Mouse (Mus musculus) kidney, postnatal 4 days (tissue): ENCODE results near the gene Mrpl36.

Experiments
- DNase-seq, 2 experiments: peaks; one replicate each; pipeline ENCODE4 v3.0.0; 2021; ENCODE audit warnings: mixed read lengths in 2 of 2

Gene Mrpl36

DNA sequence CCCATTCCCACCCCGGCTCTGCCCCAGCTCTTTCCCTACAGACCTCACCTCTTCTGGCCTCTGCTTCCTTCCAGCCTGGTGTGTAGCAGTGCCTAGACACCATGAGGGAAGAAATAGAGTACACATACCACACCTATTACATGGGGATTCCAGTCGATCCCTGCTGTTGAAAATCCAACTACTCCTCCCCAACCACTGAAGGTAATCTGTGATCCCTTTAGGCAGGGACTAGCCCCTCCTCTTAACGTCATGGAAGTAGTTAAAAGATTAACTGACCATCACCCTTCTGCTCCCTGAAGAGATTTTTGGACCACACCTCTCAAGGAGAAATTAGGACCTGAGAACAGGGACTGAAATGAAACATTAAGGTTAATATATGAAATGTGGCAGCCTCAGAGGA is 18.9 kb downstream of the Mrpl36 start:
- DNase-seq = no peak

- no peak for DNase-seq
Observed at GRCm38 (mm10) chr13:73347922-73348650, 19.8 kb downstream of the Mrpl36 start.

DNA sequence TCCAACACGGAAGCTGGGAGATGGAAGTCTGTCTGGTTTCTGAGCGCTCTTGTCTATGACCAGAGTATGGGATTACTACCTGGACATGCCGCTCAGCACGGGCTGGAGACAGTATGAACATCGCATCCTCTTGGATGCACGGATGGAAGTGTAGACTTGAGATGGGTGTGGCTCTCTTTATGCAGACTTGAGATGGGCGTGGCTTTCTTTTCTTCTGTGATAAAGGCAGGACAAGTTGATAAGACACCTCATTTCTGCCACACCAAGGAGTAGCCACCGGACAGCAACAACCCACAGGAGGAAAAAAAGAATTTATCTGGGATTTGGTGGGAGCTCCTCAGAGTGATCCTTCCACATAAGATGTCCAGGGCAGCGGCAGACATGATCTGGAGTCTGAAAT is 22.4 kb downstream of the Mrpl36 start:
- DNase-seq = no peak

DNA sequence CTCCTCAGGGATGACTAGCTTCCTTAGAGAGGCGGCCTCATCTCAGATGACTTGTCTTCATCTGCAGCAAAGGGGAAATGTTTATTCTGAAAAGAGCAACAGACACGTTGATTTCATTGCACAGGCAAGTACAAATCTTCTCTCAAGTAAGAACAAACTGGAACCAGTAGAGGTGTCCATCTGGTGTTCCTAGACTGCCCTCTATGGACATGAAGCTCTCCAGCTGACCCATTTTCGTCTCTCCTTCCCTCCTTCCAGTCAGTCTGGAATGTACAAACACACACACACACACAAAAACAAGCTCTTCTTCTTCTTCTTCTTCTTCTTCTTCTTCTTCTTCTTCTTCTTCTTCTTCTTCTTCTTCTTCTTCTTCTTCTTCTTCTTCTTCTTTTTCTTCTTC is 23.6 kb downstream of the Mrpl36 start:
- no peak for DNase-seq

DNA sequence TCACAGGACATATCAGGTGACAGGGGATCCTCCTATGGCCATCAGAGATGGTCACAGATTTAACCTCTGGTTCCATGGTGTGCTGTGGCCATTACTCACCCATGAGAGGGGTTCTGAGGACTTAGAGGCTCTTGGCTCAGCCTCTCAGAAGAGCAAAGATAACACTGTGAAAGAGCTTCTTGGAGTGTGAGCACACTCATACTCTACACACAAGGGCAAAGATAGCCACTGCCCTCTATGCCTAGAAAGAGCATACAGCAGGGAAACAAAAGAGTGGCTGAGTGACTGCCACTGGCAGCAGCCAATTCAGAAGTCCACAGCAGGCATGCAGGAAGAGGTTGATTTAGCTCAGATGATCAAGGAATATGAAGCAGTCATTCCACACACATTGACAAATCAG is 24.2 kb downstream of the Mrpl36 start:
- DNase-seq = no peak

- no peak for DNase-seq
Observed at GRCm38 (mm10) chr13:73357106-73357505, 28.8 kb downstream of the Mrpl36 start.

GRCm38 (mm10) chr13:73373367-73373766 is 45.1 kb downstream of the Mrpl36 start:
- no peak for DNase-seq

GRCm38 (mm10) chr13:73374612-73375011 is 46.3 kb downstream of the Mrpl36 start:
- DNase-seq = peak in 1 of 2 experiments; percentile 16

DNA sequence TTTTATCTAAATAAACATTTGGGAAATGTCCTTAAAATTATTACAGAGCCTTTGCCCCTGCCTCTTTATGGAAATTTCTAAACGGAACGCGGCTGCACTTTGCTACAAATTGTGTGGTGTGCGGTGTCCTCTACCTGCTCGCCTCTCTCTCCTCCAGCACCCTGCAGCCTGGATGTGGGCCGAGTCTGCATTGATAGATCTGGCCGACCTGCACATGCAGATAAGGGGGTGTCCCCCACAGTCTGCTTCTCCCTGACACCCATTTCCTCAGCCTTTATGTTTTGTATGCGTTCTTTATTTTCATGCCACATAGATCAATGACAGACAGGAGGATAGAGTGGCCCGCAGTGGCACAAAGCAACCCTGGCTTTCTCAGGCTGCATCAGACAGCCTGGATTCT is 49.3 kb downstream of the Mrpl36 start:
- no peak for DNase-seq
